Mouse (Mus musculus) heart, embryonic 12.5 days (tissue): ENCODE results near the gene Sulf2. TPM values are rescaled to one million over a fixed set of nuclear protein-coding genes. Genes with fewer than 3 reads are reported as not detected.
A peak's percentile ranks its signal among the peaks of the same experiment; 100 is the strongest.

ENCODE experiments used
- ATAC-seq: fragments of 200-750 bp; cut with Nextera tagmentation; 2 replicates; pipeline ENCODE4 v1.8.0; 2017; ENCODE audit warnings: moderate TSS enrichment, moderate library complexity; ENCODE audit not compliant: insufficient number of reproducible peaks, low FRiP score
- H3K27ac ChIP-seq: fragments of 300-500 bp; sonication (generic); 2 replicates; pipeline ENCODE4 v1.5.1; 2016; ENCODE audit warnings: mild to moderate bottlenecking, moderate library complexity; ENCODE audit not compliant: poor library complexity, severe bottlenecking
- H3K27me3 ChIP-seq: fragments of 300-500 bp; sonication (generic); replicated peaks from 2 replicates; pipeline ENCODE4 v1.6.1; 2016; ENCODE audit warnings: mild to moderate bottlenecking, moderate library complexity
- H3K36me3 ChIP-seq: fragments of 300-500 bp; sonication (generic); 2 replicates; pipeline ENCODE4 v1.6.1; 2016; ENCODE audit warnings: mild to moderate bottlenecking, moderate library complexity
- H3K4me1 ChIP-seq: fragments of 300-500 bp; sonication (generic); replicated peaks from 2 replicates; pipeline ENCODE4 v1.6.1; 2016; ENCODE audit warnings: mild to moderate bottlenecking
- H3K4me2 ChIP-seq: fragments of 300-500 bp; sonication (generic); 2 replicates; pipeline ENCODE4 v1.6.1; 2016; ENCODE audit warnings: mild to moderate bottlenecking, moderate library complexity
- H3K4me3 ChIP-seq: fragments of 300-500 bp; sonication (generic); 2 replicates; pipeline ENCODE4 v1.5.1; 2016; ENCODE audit warnings: mild to moderate bottlenecking
- H3K9ac ChIP-seq: fragments of 300-500 bp; sonication (generic); 2 replicates; pipeline ENCODE4 v1.6.1; 2016; ENCODE audit warnings: mild to moderate bottlenecking, moderate library complexity
- H3K9me3 ChIP-seq: fragments of 300-500 bp; sonication (generic); replicated peaks from 2 replicates; pipeline ENCODE4 v1.6.1; 2016; ENCODE audit warnings: mild to moderate bottlenecking, moderate library complexity
- WGBS: fragments of 180-500 bp; shearing (Covaris S2); methylation state at CpG from one replicate; pipeline ENCODE4 v1.1.7; 2016; 5-methylcytosine and 5-hydroxymethylcytosine counted together
- polyA plus RNA-seq: library from polyadenylated mRNA; unstranded; fragments of >200 nt; fragmentation: Nextera tagmentation; extraction: Ambion mirVana; gene quantifications from 2 replicates; pipeline ENCODE4 v1.2.1, GENCODE M21; 2016

Gene Sulf2
- polyA plus RNA-seq, 1 experiment from 2014 or later: 136 TPM

DNA sequence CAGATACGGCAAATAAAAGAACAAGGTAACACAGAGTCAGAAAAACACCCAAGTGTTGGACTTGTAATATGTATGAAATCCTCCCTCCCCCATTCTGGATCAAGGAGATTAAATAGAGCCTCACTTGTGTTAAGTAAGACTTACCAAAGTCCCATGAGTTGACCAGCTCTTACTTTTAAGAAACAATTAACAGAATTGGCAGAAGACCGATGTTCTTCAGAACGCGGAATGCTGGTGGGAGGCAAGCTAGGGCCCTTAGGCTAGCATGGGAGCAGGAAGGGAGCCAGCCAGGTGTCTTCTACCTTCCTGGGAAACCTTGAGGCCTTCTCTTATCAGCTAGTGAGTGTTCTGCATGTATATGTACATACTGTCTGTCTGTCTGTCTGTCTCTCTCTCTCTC is 107.5 kb downstream of the Sulf2 start:
- 94% methylated on average over 4 of the region's 4 CpGs for WGBS
- H3K27me3 ChIP-seq: no peaks in the 10 kb centered on the region
- peaks cover 31% of the 10 kb centered on the region for H3K4me1 ChIP-seq
- no peak for ATAC-seq
- peaks cover 50% of the 10 kb centered on the region for H3K36me3 ChIP-seq
- H3K4me2 ChIP-seq: no peak overlapping the region
- no peak overlapping the region for H3K4me3 ChIP-seq
- H3K9me3 ChIP-seq: no peaks in the 10 kb centered on the region
- H3K27ac ChIP-seq: peak overlapping the region; percentile 49; the same call in 1 of the 2 replicates
- H3K9ac ChIP-seq: no peak overlapping the region

DNA sequence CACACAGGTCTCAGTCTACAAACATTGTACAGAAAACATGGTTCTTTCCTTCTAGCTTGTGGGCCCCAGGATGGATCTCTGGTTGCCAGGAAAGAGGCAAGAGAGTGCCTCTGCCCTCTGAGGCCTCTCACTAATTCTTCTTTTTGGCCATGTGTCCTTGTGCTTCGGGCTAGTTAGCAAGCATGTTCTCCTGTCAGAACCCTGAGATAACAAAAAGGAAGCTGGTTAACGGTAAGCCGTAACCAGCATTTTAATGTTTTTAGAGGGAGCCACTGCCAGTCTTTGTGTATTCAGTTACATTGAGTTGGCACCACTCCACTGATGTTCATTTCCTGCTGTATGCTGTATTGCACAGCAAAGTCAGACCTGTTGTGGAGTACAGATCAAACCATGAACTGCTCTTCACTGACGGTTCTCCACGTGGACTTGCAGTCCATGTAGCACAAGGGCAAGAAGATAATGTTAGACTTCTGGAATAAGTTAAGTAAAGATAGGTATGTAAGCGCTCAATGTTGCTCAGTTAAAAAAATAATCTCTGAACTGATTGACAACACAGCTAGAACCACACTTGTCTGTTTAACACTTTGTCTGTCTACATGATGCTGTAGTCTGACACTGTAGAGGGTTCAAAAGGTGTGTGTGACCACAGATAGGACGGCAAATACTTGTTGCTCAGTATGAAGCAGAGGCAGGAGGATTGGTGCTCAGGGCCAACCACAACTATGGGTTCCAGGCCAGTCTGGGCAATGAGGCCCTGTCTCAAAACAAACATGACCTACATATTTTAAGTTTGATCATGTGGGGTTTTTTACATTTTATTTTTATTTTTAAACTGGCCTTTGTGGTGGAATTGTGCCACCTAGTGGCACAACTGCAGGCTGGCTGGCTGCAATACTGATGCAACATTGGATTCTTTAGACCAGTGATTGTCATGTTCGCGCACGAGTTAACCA is 109.6 kb downstream of the Sulf2 start:
- no peaks in the 10 kb centered on the region for H3K27me3 ChIP-seq
- H3K4me1 ChIP-seq: peaks cover 46% of the 10 kb centered on the region
- no peak overlapping the region for H3K4me3 ChIP-seq
- H3K4me2 ChIP-seq: no peak overlapping the region
- H3K9ac ChIP-seq: peak overlapping the region; percentile 41; the same call in 1 of the 2 replicates
- H3K36me3 ChIP-seq: peaks cover 31% of the 10 kb centered on the region
- no peaks in the 10 kb centered on the region for H3K9me3 ChIP-seq
- H3K27ac ChIP-seq: peak overlapping the region; percentile 34
- no peak for ATAC-seq
- 47% methylated on average over 10 of the region's 10 CpGs for WGBS

DNA sequence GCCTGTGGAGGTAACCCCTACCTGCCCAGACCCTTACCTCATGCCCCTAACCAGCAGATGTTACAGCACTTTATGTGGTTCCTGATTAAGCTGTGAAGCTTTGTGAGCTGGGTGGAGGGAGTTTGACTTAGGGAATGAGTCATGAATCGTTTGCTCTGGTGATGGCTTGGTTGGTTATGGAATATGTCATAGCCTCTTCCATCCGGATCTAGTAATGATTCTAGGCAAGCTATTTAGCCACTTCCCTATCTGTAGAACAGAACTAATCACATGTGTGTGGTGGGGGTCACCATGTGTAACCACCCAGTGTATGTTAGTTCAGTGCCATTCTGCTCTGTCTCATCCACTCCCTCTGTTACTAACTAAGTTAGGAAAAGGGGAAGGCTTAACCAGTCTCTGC is 110.5 kb downstream of the Sulf2 start:
- 54% methylated on average over 2 of the region's 2 CpGs for WGBS
- Histone ChIP-seq H3K4me2 (no peak overlapping the region), H3K9ac (no peak overlapping the region), H3K27ac (peak overlapping the region; percentile 34; the same call in 1 of the 2 replicates), H3K4me1 (peaks cover 46% of the 10 kb centered on the region), H3K4me3 (no peak overlapping the region), H3K9me3 (no peaks in the 10 kb centered on the region), H3K36me3 (peaks cover 23% of the 10 kb centered on the region), H3K27me3 (no peaks in the 10 kb centered on the region)
- ATAC-seq: no peak

DNA sequence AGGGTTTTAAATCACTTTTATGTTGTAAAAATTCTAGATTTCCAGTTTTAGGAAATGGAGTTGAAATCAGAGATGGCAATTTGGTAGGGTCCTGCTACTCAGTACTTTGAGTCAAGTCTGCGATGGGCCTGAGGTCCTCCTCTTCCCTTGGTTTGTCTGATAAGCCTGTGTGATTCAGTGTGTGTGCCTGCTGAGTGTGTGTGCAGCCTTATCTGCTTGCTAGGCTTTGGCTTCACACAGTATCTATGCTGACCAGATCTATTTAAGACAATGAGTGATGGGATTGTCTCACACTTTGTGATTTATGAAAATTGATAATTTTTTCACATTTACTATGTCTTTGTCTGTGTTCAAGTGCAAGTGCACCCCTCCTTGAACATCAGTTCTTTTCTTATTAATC is 112.9 kb downstream of the Sulf2 start:
- WGBS: 13% methylated on average over 1 of the region's 1 CpGs
- Histone ChIP-seq H3K9ac (no peak overlapping the region), H3K9me3 (no peaks in the 10 kb centered on the region), H3K4me2 (no peak overlapping the region), H3K27me3 (no peaks in the 10 kb centered on the region), H3K4me3 (no peak overlapping the region), H3K4me1 (peaks cover 35% of the 10 kb centered on the region), H3K27ac (no peak overlapping the region), H3K36me3 (peaks cover 3% of the 10 kb centered on the region; the same call in 1 of the 2 replicates)
- no peak for ATAC-seq

DNA sequence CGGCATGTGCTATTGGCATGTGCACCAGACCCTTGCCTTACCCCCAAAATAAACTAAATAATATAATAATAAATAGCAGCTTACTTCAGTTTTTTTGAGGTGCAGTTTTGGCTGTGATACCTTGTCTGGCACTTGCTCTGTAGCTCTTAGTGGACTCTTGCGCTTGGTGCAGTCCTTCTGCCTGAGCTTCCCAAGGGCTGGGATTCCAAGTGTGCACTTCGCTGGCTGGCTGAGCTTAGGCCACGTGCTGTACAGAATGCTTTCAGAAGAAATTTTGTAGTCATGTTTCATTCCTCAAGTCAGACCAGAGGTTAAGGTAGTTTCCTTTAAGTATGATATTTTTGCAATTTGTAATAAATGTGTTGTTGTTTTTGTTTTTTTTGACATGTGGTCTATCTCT is 115.8 kb downstream of the Sulf2 start:
- WGBS: 87% methylated on average over 4 of the region's 4 CpGs
- H3K4me1 ChIP-seq: peaks cover 34% of the 10 kb centered on the region
- no peak overlapping the region for H3K4me2 ChIP-seq
- no peak overlapping the region for H3K9ac ChIP-seq
- ATAC-seq: no peak
- H3K27me3 ChIP-seq: no peaks in the 10 kb centered on the region
- H3K9me3 ChIP-seq: no peaks in the 10 kb centered on the region
- 0 out of 2 replicates have a peak overlapping the region, but pooled peaks have one; percentile 11 for H3K27ac ChIP-seq
- H3K4me3 ChIP-seq: no peak overlapping the region
- no peaks in the 10 kb centered on the region for H3K36me3 ChIP-seq

DNA sequence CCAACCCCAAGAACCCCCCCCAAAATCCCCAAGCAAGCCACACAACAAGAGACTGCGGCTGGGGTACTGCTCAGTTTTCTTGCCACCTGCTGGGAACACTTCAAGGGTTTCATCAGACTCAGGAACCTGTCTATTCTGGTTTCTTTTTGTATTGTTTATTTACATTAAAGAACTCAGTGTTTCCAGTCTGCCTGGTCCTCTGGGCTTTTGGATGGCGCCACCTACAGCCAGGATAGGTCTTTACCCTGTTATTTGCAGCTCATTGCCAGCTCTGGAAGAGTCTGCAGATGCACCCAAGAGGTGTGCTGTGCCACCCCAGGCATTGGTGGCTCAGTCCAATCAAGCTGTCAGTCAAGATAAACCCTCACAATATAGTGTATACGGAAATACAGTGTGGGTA is 119.7 kb downstream of the Sulf2 start:
- peaks cover 29% of the 10 kb centered on the region for H3K4me1 ChIP-seq
- H3K9ac ChIP-seq: peak overlapping the region; percentile 25
- no peak overlapping the region for H3K4me3 ChIP-seq
- WGBS: 39% methylated on average over 3 of the region's 3 CpGs
- peak overlapping the region; percentile 64 for H3K27ac ChIP-seq
- no peaks in the 10 kb centered on the region for H3K27me3 ChIP-seq
- H3K36me3 ChIP-seq: no peaks in the 10 kb centered on the region
- no peak for ATAC-seq
- H3K9me3 ChIP-seq: no peaks in the 10 kb centered on the region
- H3K4me2 ChIP-seq: no peak overlapping the region

DNA sequence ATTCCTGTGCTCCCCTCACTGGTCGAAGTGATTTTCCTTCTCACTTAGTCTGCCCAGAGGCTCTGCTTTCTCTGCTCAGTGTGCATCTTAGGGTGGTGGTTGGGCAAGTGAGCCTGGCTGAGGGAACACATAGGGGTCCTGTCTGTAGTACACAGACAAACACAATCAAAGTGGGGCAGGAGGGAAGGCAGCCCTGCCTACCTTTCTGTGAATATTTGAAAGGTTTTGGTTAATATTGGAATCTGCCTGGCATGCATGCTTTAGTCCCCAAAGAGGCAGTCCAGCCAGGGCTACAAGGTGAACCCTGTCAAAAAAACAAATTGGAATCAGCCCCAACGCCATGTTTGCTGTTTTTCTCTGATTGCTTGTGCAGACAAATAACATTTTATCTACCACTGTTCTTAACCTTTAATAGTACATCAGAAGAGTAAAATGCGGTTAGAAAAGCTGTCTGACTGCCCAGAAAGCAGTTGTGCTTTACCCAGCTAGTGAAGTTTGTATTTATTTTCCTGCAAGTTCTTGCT is 120.4 kb downstream of the Sulf2 start:
- no peak for ATAC-seq
- no peaks in the 10 kb centered on the region for H3K9me3 ChIP-seq
- no peaks in the 10 kb centered on the region for H3K27me3 ChIP-seq
- peak overlapping the region; percentile 64 for H3K27ac ChIP-seq
- H3K4me3 ChIP-seq: no peak overlapping the region
- WGBS: 50% methylated on average over 3 of the region's 3 CpGs
- no peak overlapping the region for H3K9ac ChIP-seq
- H3K4me2 ChIP-seq: no peak overlapping the region
- H3K36me3 ChIP-seq: no peaks in the 10 kb centered on the region
- H3K4me1 ChIP-seq: peaks cover 35% of the 10 kb centered on the region

DNA sequence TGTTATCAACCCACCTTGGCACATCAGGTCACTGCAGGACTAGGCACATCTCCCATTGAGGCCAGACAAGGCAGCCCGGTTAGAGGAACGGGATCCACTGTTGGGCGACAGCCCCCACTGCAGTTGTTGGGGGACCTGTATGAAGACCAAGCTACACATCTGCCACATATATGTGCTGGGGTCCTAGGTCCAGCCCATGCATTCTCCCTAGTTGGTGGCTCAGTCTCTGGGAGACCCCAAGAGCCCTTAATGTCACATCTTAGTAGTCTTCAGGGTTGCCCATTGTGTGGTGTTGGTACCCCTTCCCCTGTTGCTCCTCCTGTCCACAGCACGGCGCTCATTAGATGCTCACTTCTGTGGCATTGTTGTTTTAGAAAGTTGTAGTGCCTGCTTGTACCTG is 122.8 kb downstream of the Sulf2 start:
- Histone ChIP-seq H3K27me3 (no peaks in the 10 kb centered on the region), H3K4me2 (no peak overlapping the region), H3K36me3 (no peaks in the 10 kb centered on the region), H3K9ac (no peak overlapping the region), H3K9me3 (no peaks in the 10 kb centered on the region), H3K27ac (no peak overlapping the region), H3K4me1 (peaks cover 43% of the 10 kb centered on the region), H3K4me3 (no peak overlapping the region)
- 78% methylated on average over 5 of the region's 5 CpGs for WGBS
- ATAC-seq: no peak

DNA sequence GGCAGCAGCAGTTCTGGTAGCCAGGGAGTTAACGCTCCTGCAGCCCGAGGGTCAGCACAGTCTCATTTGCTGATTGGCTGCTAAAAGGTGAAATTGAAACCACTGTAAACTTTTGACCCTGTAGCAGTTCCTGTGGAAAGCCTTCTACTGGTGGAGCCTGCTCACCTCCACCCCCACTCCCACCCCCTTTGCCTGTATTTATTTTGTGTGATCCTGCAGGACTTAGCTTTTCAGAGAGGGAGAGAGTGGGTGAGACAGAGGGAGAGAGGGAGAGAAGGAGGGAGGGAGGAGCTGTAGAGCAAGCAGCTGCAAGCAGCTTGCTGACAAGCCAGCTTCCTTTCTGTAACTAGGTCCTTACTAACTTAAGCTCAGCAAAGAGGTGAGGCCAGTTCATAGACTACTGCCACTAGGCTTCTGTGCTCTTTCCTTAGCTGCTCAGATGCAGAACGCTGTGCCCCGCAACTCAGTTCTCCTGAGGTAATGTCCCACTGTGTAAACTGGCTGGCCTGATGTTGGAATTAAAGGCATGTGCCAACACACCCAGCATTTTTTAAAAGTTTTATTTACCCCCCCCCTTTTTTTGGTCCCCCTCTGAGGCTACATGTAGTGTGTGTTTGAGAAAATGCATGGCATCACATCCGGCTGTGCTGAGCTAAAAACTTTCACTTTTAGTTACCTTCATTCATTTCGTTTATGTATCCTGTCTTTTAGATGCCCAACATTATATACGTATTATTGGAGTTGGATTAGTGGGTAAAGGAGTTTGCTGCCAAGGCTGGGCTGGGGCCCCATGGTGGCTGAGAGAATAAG is 124.1 kb downstream of the Sulf2 start:
- peaks cover 43% of the 10 kb centered on the region for H3K4me1 ChIP-seq
- H3K4me3 ChIP-seq: peak overlapping the region; percentile 31
- peak overlapping the region; percentile 55 for H3K9ac ChIP-seq
- no peaks in the 10 kb centered on the region for H3K9me3 ChIP-seq
- 32% methylated on average over 7 of the region's 7 CpGs for WGBS
- H3K36me3 ChIP-seq: no peaks in the 10 kb centered on the region
- H3K4me2 ChIP-seq: peak overlapping the region; percentile 69
- H3K27ac ChIP-seq: peak overlapping the region; percentile 93
- ATAC-seq: peak; percentile 85
- no peaks in the 10 kb centered on the region for H3K27me3 ChIP-seq

DNA sequence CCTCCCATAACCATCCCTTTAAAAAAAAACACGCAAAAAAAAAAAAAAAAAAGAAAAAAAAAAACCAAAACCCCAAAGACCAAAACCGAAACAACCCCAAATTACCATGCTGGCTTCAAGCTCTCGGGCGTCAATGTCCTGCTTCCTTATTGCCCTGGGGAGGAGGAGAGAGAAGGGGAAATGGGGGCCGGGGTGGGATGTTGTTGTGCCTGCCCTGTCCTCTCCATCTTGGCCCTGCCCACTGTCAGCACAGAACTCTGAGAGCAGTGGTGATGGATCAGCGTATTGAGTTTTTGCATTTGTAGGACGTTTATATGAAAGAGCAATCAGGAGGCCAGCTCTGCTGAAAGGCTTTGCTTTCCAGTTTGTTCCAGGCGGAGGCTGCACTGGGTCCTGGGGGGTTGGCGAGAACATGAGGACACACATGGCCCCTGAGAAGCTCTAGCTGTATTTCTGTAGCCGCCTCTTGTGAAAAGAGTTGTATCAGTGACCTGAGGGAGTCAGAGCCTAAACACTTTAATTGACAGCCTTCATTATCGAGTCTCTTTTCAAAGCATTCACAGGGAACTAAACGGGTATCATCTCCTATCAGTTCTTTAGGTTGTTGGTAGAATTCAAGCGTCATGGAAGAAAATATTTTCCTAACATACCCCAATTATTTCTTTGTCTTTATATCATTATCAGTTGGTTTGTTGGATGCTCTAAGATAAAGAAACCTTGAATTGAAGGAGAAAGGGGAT is 125.0 kb downstream of the Sulf2 start:
- WGBS: 8% methylated on average over 13 of the region's 13 CpGs
- H3K4me1 ChIP-seq: peaks cover 43% of the 10 kb centered on the region
- H3K27ac ChIP-seq: peak overlapping the region; percentile 93
- H3K4me2 ChIP-seq: peak overlapping the region; percentile 69
- peak overlapping the region; percentile 51 for H3K9ac ChIP-seq
- peak overlapping the region; percentile 31 for H3K4me3 ChIP-seq
- no peaks in the 10 kb centered on the region for H3K36me3 ChIP-seq
- H3K27me3 ChIP-seq: no peaks in the 10 kb centered on the region
- ATAC-seq: no peak
- no peaks in the 10 kb centered on the region for H3K9me3 ChIP-seq
